Mouse (Mus musculus) embryonic fibroblast, embryonic 13.5 days (primary cell): ENCODE results near the gene Gm45233.

Experiments
- CTCF ChIP-seq: IDR thresholded peaks from 2 replicates; pipeline ENCODE4 v1.5.1; 2011; ENCODE audit warnings: mild to moderate bottlenecking, control low read depth, low read length, moderate library complexity, borderline replicate concordance; ENCODE audit not compliant: insufficient read depth
- POLR2A ChIP-seq: IDR thresholded peaks from 2 replicates; pipeline ENCODE4 v1.6.1; 2011; ENCODE audit warnings: low read depth, mild to moderate bottlenecking, control low read depth, low read length, moderate library complexity

DNA sequence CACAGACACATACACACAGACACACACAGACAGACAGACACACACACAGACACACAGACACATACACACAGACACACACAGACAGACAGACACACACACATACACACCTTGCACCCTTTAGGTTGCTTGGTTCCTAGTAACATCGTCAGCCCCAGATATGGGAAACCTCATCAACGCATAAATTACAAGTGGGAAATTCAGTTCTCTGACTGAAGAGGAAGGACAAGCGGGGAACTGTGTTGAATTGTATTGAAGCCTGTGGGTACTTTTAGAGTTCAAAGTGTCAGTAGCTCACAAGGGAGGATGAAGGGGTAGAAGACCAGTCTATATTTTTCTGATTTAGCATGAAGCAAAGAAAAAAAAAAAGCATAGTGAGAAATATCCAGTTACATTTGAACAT lies 36.4 kb upstream of the Gm45233 start:
- TF ChIP-seq CTCF = no peak
- TF ChIP-seq POLR2A = no peak
